Mouse (Mus musculus) heart, embryonic 12.5 days (tissue): ENCODE measurements at regions not wholly inside any gene's neighbourhood (a gene's known extent, or its start where the extent isn't known, plus 50 kb on each side); places are given as distances from the start of the nearest gene placed in this dataset.

Experiments
- ATAC-seq: fragments of 200-750 bp; cut with Nextera tagmentation; 2 replicates; pipeline ENCODE4 v1.8.0; 2017; ENCODE audit warnings: moderate TSS enrichment, moderate library complexity; ENCODE audit not compliant: insufficient number of reproducible peaks, low FRiP score
- H3K27ac ChIP-seq: fragments of 300-500 bp; sonication (generic); 2 replicates; pipeline ENCODE4 v1.5.1; 2016; ENCODE audit warnings: mild to moderate bottlenecking, moderate library complexity; ENCODE audit not compliant: poor library complexity, severe bottlenecking
- H3K27me3 ChIP-seq: fragments of 300-500 bp; sonication (generic); replicated peaks from 2 replicates; pipeline ENCODE4 v1.6.1; 2016; ENCODE audit warnings: mild to moderate bottlenecking, moderate library complexity
- H3K36me3 ChIP-seq: fragments of 300-500 bp; sonication (generic); 2 replicates; pipeline ENCODE4 v1.6.1; 2016; ENCODE audit warnings: mild to moderate bottlenecking, moderate library complexity
- H3K4me1 ChIP-seq: fragments of 300-500 bp; sonication (generic); replicated peaks from 2 replicates; pipeline ENCODE4 v1.6.1; 2016; ENCODE audit warnings: mild to moderate bottlenecking
- H3K4me2 ChIP-seq: fragments of 300-500 bp; sonication (generic); 2 replicates; pipeline ENCODE4 v1.6.1; 2016; ENCODE audit warnings: mild to moderate bottlenecking, moderate library complexity
- H3K4me3 ChIP-seq: fragments of 300-500 bp; sonication (generic); 2 replicates; pipeline ENCODE4 v1.5.1; 2016; ENCODE audit warnings: mild to moderate bottlenecking
- H3K9ac ChIP-seq: fragments of 300-500 bp; sonication (generic); 2 replicates; pipeline ENCODE4 v1.6.1; 2016; ENCODE audit warnings: mild to moderate bottlenecking, moderate library complexity
- H3K9me3 ChIP-seq: fragments of 300-500 bp; sonication (generic); replicated peaks from 2 replicates; pipeline ENCODE4 v1.6.1; 2016; ENCODE audit warnings: mild to moderate bottlenecking, moderate library complexity
- WGBS: fragments of 180-500 bp; shearing (Covaris S2); methylation state at CpG from one replicate; pipeline ENCODE4 v1.1.7; 2016; 5-methylcytosine and 5-hydroxymethylcytosine counted together

GRCm38 (mm10) chr1:61146222-61146723 lies 168.5 kb downstream of the Icos start:
- no peak overlapping the region for H3K4me2 ChIP-seq
- 52% methylated on average over 3 of the region's 3 CpGs for WGBS
- no peak overlapping the region for H3K27ac ChIP-seq
- H3K4me3 ChIP-seq = no peak overlapping the region
- no peaks in the 10 kb centered on the region for H3K36me3 ChIP-seq
- no peak for ATAC-seq
- peaks cover 23% of the 10 kb centered on the region for H3K4me1 ChIP-seq
- no peak overlapping the region for H3K9ac ChIP-seq
- H3K27me3 ChIP-seq = no peaks in the 10 kb centered on the region
- no peaks in the 10 kb centered on the region for H3K9me3 ChIP-seq

GRCm38 (mm10) chr1:61151742-61152141 lies 174.0 kb downstream of the Icos start:
- H3K9ac ChIP-seq = no peak overlapping the region
- no peak overlapping the region for H3K4me2 ChIP-seq
- 64% methylated on average over 2 of the region's 2 CpGs for WGBS
- no peaks in the 10 kb centered on the region for H3K9me3 ChIP-seq
- no peaks in the 10 kb centered on the region for H3K27me3 ChIP-seq
- no peaks in the 10 kb centered on the region for H3K4me1 ChIP-seq
- H3K27ac ChIP-seq = no peak overlapping the region
- no peak overlapping the region for H3K4me3 ChIP-seq
- no peak for ATAC-seq
- H3K36me3 ChIP-seq = no peaks in the 10 kb centered on the region

- Histone ChIP-seq H3K9ac (no peak overlapping the region), H3K27ac (no peak overlapping the region), H3K4me3 (no peak overlapping the region), H3K4me1 (no peaks in the 10 kb centered on the region), H3K36me3 (no peaks in the 10 kb centered on the region), H3K9me3 (no peaks in the 10 kb centered on the region), H3K4me2 (no peak overlapping the region), H3K27me3 (no peaks in the 10 kb centered on the region)
- 78% methylated on average over 5 of the region's 5 CpGs for WGBS
- no peak for ATAC-seq
These were observed 174.4 kb downstream of the Icos start for GRCm38 (mm10) chr1:61152157-61152556.

GRCm38 (mm10) chr1:61154216-61154615 lies 176.5 kb downstream of the Icos start:
- Histone ChIP-seq H3K4me3 (no peak overlapping the region), H3K4me1 (no peaks in the 10 kb centered on the region), H3K9ac (no peak overlapping the region), H3K36me3 (no peaks in the 10 kb centered on the region), H3K9me3 (no peaks in the 10 kb centered on the region), H3K4me2 (no peak overlapping the region), H3K27ac (no peak overlapping the region), H3K27me3 (no peaks in the 10 kb centered on the region)
- ATAC-seq = no peak
- WGBS = 86% methylated on average over 3 of the region's 3 CpGs

- Histone ChIP-seq H3K4me3 (no peak overlapping the region), H3K27ac (no peak overlapping the region), H3K4me2 (no peak overlapping the region), H3K4me1 (no peaks in the 10 kb centered on the region), H3K9ac (no peak overlapping the region), H3K9me3 (no peaks in the 10 kb centered on the region), H3K36me3 (no peaks in the 10 kb centered on the region), H3K27me3 (no peaks in the 10 kb centered on the region)
- ATAC-seq = no peak
- WGBS = 73% methylated on average over 4 of the region's 4 CpGs
These were observed 179.5 kb downstream of the Icos start for GRCm38 (mm10) chr1:61157271-61157670.

- H3K9me3 ChIP-seq = no peaks in the 10 kb centered on the region
- H3K27me3 ChIP-seq = no peaks in the 10 kb centered on the region
- H3K27ac ChIP-seq = no peak overlapping the region
- no peaks in the 10 kb centered on the region for H3K4me1 ChIP-seq
- H3K36me3 ChIP-seq = no peaks in the 10 kb centered on the region
- no peak overlapping the region for H3K4me3 ChIP-seq
- no peak overlapping the region for H3K4me2 ChIP-seq
- WGBS = 83% methylated on average over 3 of the region's 3 CpGs
- no peak for ATAC-seq
- H3K9ac ChIP-seq = no peak overlapping the region
These were observed 182.8 kb downstream of the Icos start for GRCm38 (mm10) chr1:61160505-61160904.

GRCm38 (mm10) chr1:61164271-61164670 lies 186.5 kb downstream of the Icos start:
- no peak overlapping the region for H3K27ac ChIP-seq
- H3K9me3 ChIP-seq = no peaks in the 10 kb centered on the region
- no peaks in the 10 kb centered on the region for H3K36me3 ChIP-seq
- no peak for ATAC-seq
- no peaks in the 10 kb centered on the region for H3K4me1 ChIP-seq
- H3K4me2 ChIP-seq = no peak overlapping the region
- no peak overlapping the region for H3K4me3 ChIP-seq
- H3K27me3 ChIP-seq = no peaks in the 10 kb centered on the region
- 77% methylated on average over 2 of the region's 2 CpGs for WGBS
- no peak overlapping the region for H3K9ac ChIP-seq

GRCm38 (mm10) chr1:61171941-61172340 lies 194.2 kb downstream of the Icos start:
- 65% methylated on average over 6 of the region's 6 CpGs for WGBS
- no peaks in the 10 kb centered on the region for H3K9me3 ChIP-seq
- ATAC-seq = no peak
- no peak overlapping the region for H3K9ac ChIP-seq
- no peaks in the 10 kb centered on the region for H3K27me3 ChIP-seq
- H3K27ac ChIP-seq = no peak overlapping the region
- no peak overlapping the region for H3K4me3 ChIP-seq
- no peak overlapping the region for H3K4me2 ChIP-seq
- no peaks in the 10 kb centered on the region for H3K36me3 ChIP-seq
- no peaks in the 10 kb centered on the region for H3K4me1 ChIP-seq

GRCm38 (mm10) chr1:61172946-61173345 lies 195.2 kb downstream of the Icos start:
- H3K4me3 ChIP-seq = no peak overlapping the region
- WGBS = 75% methylated on average over 6 of the region's 6 CpGs

GRCm38 (mm10) chr1:61175239-61175638 lies 197.5 kb downstream of the Icos start:
- Histone ChIP-seq H3K4me2 (no peak overlapping the region), H3K4me3 (no peak overlapping the region), H3K4me1 (no peaks in the 10 kb centered on the region), H3K9ac (no peak overlapping the region), H3K9me3 (no peaks in the 10 kb centered on the region), H3K27me3 (no peaks in the 10 kb centered on the region; the same call in 1 of the 2 replicates), H3K27ac (no peak overlapping the region), H3K36me3 (no peaks in the 10 kb centered on the region)
- 84% methylated on average over 2 of the region's 2 CpGs for WGBS
- ATAC-seq = no peak

More at GRCm38 (mm10) chr1:61172946-61173345, 195.2 kb downstream of the Icos start:
- H3K9me3 ChIP-seq = no peaks in the 10 kb centered on the region
- no peak overlapping the region for H3K9ac ChIP-seq
- H3K4me1 ChIP-seq = no peaks in the 10 kb centered on the region
- ATAC-seq = no peak
- H3K27ac ChIP-seq = no peak overlapping the region
- no peaks in the 10 kb centered on the region for H3K27me3 ChIP-seq
- no peak overlapping the region for H3K4me2 ChIP-seq
- no peaks in the 10 kb centered on the region for H3K36me3 ChIP-seq

GRCm38 (mm10) chr1:61179461-61179860 lies 201.7 kb downstream of the Icos start:
- H3K9me3 ChIP-seq = no peaks in the 10 kb centered on the region
- peaks cover 5% of the 10 kb centered on the region for H3K4me1 ChIP-seq
- no peak overlapping the region for H3K9ac ChIP-seq
- H3K36me3 ChIP-seq = no peaks in the 10 kb centered on the region
- H3K27ac ChIP-seq = no peak overlapping the region
- H3K27me3 ChIP-seq = no peaks in the 10 kb centered on the region; the same call in 1 of the 2 replicates
- ATAC-seq = no peak
- no peak overlapping the region for H3K4me3 ChIP-seq
- H3K4me2 ChIP-seq = no peak overlapping the region
- WGBS = 78% methylated on average over 9 of the region's 9 CpGs

- H3K27me3 ChIP-seq = no peaks in the 10 kb centered on the region; the same call in 1 of the 2 replicates
- ATAC-seq = no peak; the same call in 1 of the 2 replicates
- no peaks in the 10 kb centered on the region for H3K9me3 ChIP-seq
- 0 out of 2 replicates have a peak overlapping the region, but pooled peaks have one; percentile 20 for H3K9ac ChIP-seq
- 13% methylated on average over 15 of the region's 15 CpGs for WGBS
- peak overlapping the region; percentile 37 for H3K4me3 ChIP-seq
- H3K4me1 ChIP-seq = peaks cover 5% of the 10 kb centered on the region
- no peaks in the 10 kb centered on the region for H3K36me3 ChIP-seq
- no peak overlapping the region for H3K27ac ChIP-seq
- H3K4me2 ChIP-seq = peak overlapping the region; percentile 73
These were observed 203.5 kb downstream of the Icos start for GRCm38 (mm10) chr1:61181099-61181821.
